Mouse (Mus musculus) urinary bladder, adult 2 months (tissue): ENCODE data around the gene Adap1. TPM values are rescaled to one million over a fixed set of nuclear protein-coding genes. Genes with fewer than 3 reads are reported as not detected.
A peak's percentile ranks its signal among the peaks of the same experiment; 100 is the strongest.

ENCODE experiments used
- DNase-seq: peaks from one replicate; pipeline ENCODE4 v3.0.0; 2022; ENCODE audit warnings: low spot score
- polyA plus RNA-seq: library from polyadenylated mRNA; depleted of rRNA; stranded (reverse); fragments of >200 nt; gene quantifications from 2 replicates; pipeline ENCODE4 v1.2.3, GENCODE M21; 2012; rRNA removed

Adap1 gene
- polyA plus RNA-seq, 1 experiment, result 46.6 TPM

- peak; percentile 99 for DNase-seq
These were observed 73.1 kb downstream of the Adap1 start, which contains the start of gene Get4 for GRCm38 (mm10) chr5:139252081-139252909. Gene Get4, plus strand, starts transcription at chr5:139252324.

- no peak for DNase-seq
These were observed 73.7 kb downstream of the Adap1 start for GRCm38 (mm10) chr5:139251736-139252080.

- no peak for DNase-seq
These were observed 74.1 kb downstream of the Adap1 start for GRCm38 (mm10) chr5:139251279-139251678.

- no peak for DNase-seq
These were observed 76.6 kb downstream of the Adap1 start for GRCm38 (mm10) chr5:139248846-139249245.

- no peak for DNase-seq
These were observed 77.7 kb downstream of the Adap1 start for GRCm38 (mm10) chr5:139247767-139248166.

GRCm38 (mm10) chr5:139243384-139243783 lies 82.0 kb downstream of the Adap1 start:
- no peak for DNase-seq

GRCm38 (mm10) chr5:139241022-139241761 lies 84.2 kb downstream of the Adap1 start:
- no peak for DNase-seq

GRCm38 (mm10) chr5:139237436-139237835 lies 88.0 kb downstream of the Adap1 start:
- no peak for DNase-seq

- DNase-seq, result no peak
These were observed 91.0 kb downstream of the Adap1 start for GRCm38 (mm10) chr5:139234423-139234822.

GRCm38 (mm10) chr5:139232083-139232482 lies 93.3 kb downstream of the Adap1 start:
- no peak for DNase-seq

- DNase-seq, result no peak
These were observed 95.7 kb downstream of the Adap1 start for GRCm38 (mm10) chr5:139229716-139230115.

GRCm38 (mm10) chr5:139228318-139228717 lies 97.1 kb downstream of the Adap1 start:
- no peak for DNase-seq

- no peak for DNase-seq
These were observed 97.8 kb downstream of the Adap1 start for GRCm38 (mm10) chr5:139227645-139228044.

- DNase-seq, result no peak
These were observed 98.2 kb downstream of the Adap1 start for GRCm38 (mm10) chr5:139227236-139227635.

- no peak for DNase-seq
These were observed 102.1 kb downstream of the Adap1 start for GRCm38 (mm10) chr5:139223331-139223730.

Other genes with a start within 250 kb of the Adap1 start
- 15.0 and 17.8 TPM in 2 replicates for gene Prkar1b, start 175.6 kb downstream of the Adap1 start, polyA plus RNA-seq
- gene Dnaaf5, start 175.4 kb downstream of the Adap1 start, polyA plus RNA-seq, result 8.0 and 11.7 TPM in 2 replicates
- gene Sun1, start 125.0 kb downstream of the Adap1 start, polyA plus RNA-seq, result 91.7 and 94.4 TPM in 2 replicates
- gene Get4, start 73.3 kb downstream of the Adap1 start, polyA plus RNA-seq, result 90.8 and 107 TPM in 2 replicates
- 45.3 and 52.4 TPM in 2 replicates for gene Cox19, start 25.8 kb upstream of the Adap1 start, polyA plus RNA-seq
- not detected in 2 replicates for gene Cyp2w1, start 27.0 kb upstream of the Adap1 start, polyA plus RNA-seq
- gene Gpr146, start 52.1 kb upstream of the Adap1 start, polyA plus RNA-seq, result 16.4 and 22.2 TPM in 2 replicates
- gene C130050O18Rik, start 79.7 kb upstream of the Adap1 start, polyA plus RNA-seq, result 0.65 and 0.96 TPM in 2 replicates
- gene Gper1, start 97.5 kb upstream of the Adap1 start, polyA plus RNA-seq, result 0.96 and 1.5 TPM in 2 replicates
- gene 3110082I17Rik, start 134.9 kb upstream of the Adap1 start, polyA plus RNA-seq, result 13.7 and 13.9 TPM in 2 replicates
- 19.1 and 22.4 TPM in 2 replicates for gene Zfand2a, start 158.9 kb upstream of the Adap1 start, polyA plus RNA-seq
- gene Uncx, start 217.9 kb upstream of the Adap1 start, polyA plus RNA-seq, result not detected in 2 replicates